ENCODE assay signal across 27 mouse cellular contexts in genomic region chr19:41123009-41123408, GRCm38 (mm10). TPM values are rescaled to one million over a fixed set of nuclear protein-coding genes. Genes with fewer than 3 reads are reported as not detected.
A peak's percentile ranks its signal among the peaks of the same experiment; 100 is the strongest.
DNase-seq lines count a peak whose midpoint lies in the region; ATAC-seq and TF ChIP-seq lines count a peak whose summit lies in the region.
"Had no signal": no experiment of that assay in that cellular context is flagged by ENCODE, and none has a peak within 500 bp of the region (broad histone marks: within the 10 kb centered on the region; RNA-seq: fewer than 3 reads in every experiment).

No protein-coding gene starts in this region.

- H3K9me3 ChIP-seq in forebrain, embryonic 12.5 days, result no peaks in the 10 kb centered on the region
- H3K9me3 ChIP-seq in forebrain, embryonic 16.5 days (ENCODE audit: control insufficient read depth, low read length), result no peaks in the 10 kb centered on the region
- H3K9me3 ChIP-seq in neural tube, embryonic 14.5 days (ENCODE audit: control insufficient read depth, low read length), result no peaks in the 10 kb centered on the region
- no peaks in the 10 kb centered on the region for H3K9me3 ChIP-seq in neural tube, embryonic 15.5 days (replicated peaks)
- H3K9me3 ChIP-seq: embryonic facial prominence, embryonic 13.5 days; embryonic facial prominence, embryonic 15.5 days; forebrain, embryonic 13.5 days; forebrain, embryonic 15.5 days had no signal

- H3K27me3 ChIP-seq in forebrain, embryonic 12.5 days, result peaks cover 6% of the 10 kb centered on the region; the same call in 1 of the 2 replicates
- H3K27me3 ChIP-seq in forebrain, embryonic 16.5 days (replicated peaks; ENCODE audit: control insufficient read depth, insufficient read depth, low read length), result no peaks in the 10 kb centered on the region; the same call in 1 of the 2 replicates
- H3K27me3 ChIP-seq in neural tube, embryonic 14.5 days (ENCODE audit: control insufficient read depth, insufficient read depth, low read length), result no peaks in the 10 kb centered on the region
- no peaks in the 10 kb centered on the region for H3K27me3 ChIP-seq in neural tube, embryonic 15.5 days (replicated peaks)
- H3K27me3 ChIP-seq: embryonic facial prominence, embryonic 13.5 days; embryonic facial prominence, embryonic 15.5 days; forebrain, embryonic 15.5 days had no signal

- 22% methylated on average over 3 of the region's 3 CpGs for WGBS in forebrain, embryonic 12.5 days
- WGBS in forebrain, embryonic 16.5 days, result 17% methylated on average over 3 of the region's 3 CpGs
- 8% methylated on average over 3 of the region's 3 CpGs for WGBS in neural tube, embryonic 14.5 days
- WGBS in neural tube, embryonic 15.5 days, result 4% methylated on average over 3 of the region's 3 CpGs

- H3K27ac ChIP-seq in forebrain, embryonic 12.5 days, result peak overlapping the region; percentile 9; the same call in 1 of the 2 replicates
- H3K27ac ChIP-seq in forebrain, embryonic 16.5 days (ENCODE audit: low read length), result no peak overlapping the region
- peak overlapping the region; percentile 12; the same call in 1 of the 2 replicates for H3K27ac ChIP-seq in neural tube, embryonic 14.5 days (ENCODE audit: low read depth, low read length)
- H3K27ac ChIP-seq in neural tube, embryonic 15.5 days (replicated peaks), result no peak overlapping the region
- H3K27ac ChIP-seq: embryonic facial prominence, embryonic 13.5 days; embryonic facial prominence, embryonic 15.5 days; forebrain, embryonic 13.5 days; forebrain, embryonic 15.5 days had no signal

- peak; percentile 18 for DNase-seq in urinary bladder, postnatal 14 days (ENCODE audit: low spot score)
- DNase-seq in urinary bladder, postnatal 10 days (ENCODE audit: low spot score), result no peak
- peak; percentile 14 for DNase-seq in brain, embryonic 14.5 days (ENCODE audit: low read depth)
- DNase-seq in thymus, postnatal 14 days, result no peak
- DNase-seq: adrenal gland, adult 8-10 months; adrenal gland, postnatal 14 days; adrenal gland, postnatal 36 days; cerebellum, adult 11 months; cerebellum, adult 18-20 months; cerebellum, adult 8-10 months; cerebellum, adult 9-11 months; cerebellum, postnatal 14 days; cerebellum, postnatal 36 days; embryo, embryonic 11 days had no signal

- no peak for ATAC-seq in forebrain, embryonic 12.5 days (ENCODE audit: low FRiP score)
- ATAC-seq in forebrain, embryonic 16.5 days, result no peak
- peak; percentile 56; the same call in 1 of the 2 replicates for ATAC-seq in neural tube, embryonic 14.5 days (ENCODE audit: low read depth)
- no peak for ATAC-seq in neural tube, embryonic 15.5 days (ENCODE audit: low FRiP score)
- ATAC-seq: activated CD4-positive, CD25-positive, alpha-beta regulatory T cell, adult 4 months; forebrain, embryonic 13.5 days; forebrain, embryonic 15.5 days; Patski had no signal

- H3K4me2 ChIP-seq in forebrain, embryonic 12.5 days, result no peak overlapping the region
- H3K4me2 ChIP-seq in forebrain, embryonic 16.5 days (ENCODE audit: low read length), result no peak overlapping the region
- no peak overlapping the region for H3K4me2 ChIP-seq in neural tube, embryonic 14.5 days (ENCODE audit: low read depth, low read length)
- H3K4me2 ChIP-seq in neural tube, embryonic 15.5 days, result no peak overlapping the region
- H3K4me2 ChIP-seq: embryonic facial prominence, embryonic 13.5 days; embryonic facial prominence, embryonic 15.5 days; forebrain, embryonic 13.5 days; forebrain, embryonic 15.5 days had no signal

- no peak for TF ChIP-seq POLR2A in brain, embryonic 14.5 days (IDR thresholded peaks at IDR 0.05; ENCODE audit: borderline replicate concordance, extremely low read depth, insufficient read depth, insufficient read length, poor library complexity, severe bottlenecking)

- H3K4me1 ChIP-seq in forebrain, embryonic 12.5 days, result peaks cover 5% of the 10 kb centered on the region; the same call in 1 of the 2 replicates
- 0 out of 2 replicates have a peak, but pooled peaks cover 2% of the 10 kb centered on the region for H3K4me1 ChIP-seq in forebrain, embryonic 16.5 days (replicated peaks; ENCODE audit: control insufficient read depth, insufficient read depth, low read length)
- peaks cover 5% of the 10 kb centered on the region for H3K4me1 ChIP-seq in neural tube, embryonic 14.5 days (ENCODE audit: control insufficient read depth, insufficient read depth, low read length)
- H3K4me1 ChIP-seq in neural tube, embryonic 15.5 days, result peaks cover 17% of the 10 kb centered on the region
- H3K4me1 ChIP-seq: forebrain, embryonic 15.5 days had no signal

- no peak for TF ChIP-seq CTCF in brain, embryonic 14.5 days (IDR thresholded peaks at IDR 0.05; ENCODE audit: borderline replicate concordance, extremely low read depth, insufficient read depth, insufficient read length)

- H3K36me3 ChIP-seq in forebrain, embryonic 12.5 days (replicated peaks), result no peaks in the 10 kb centered on the region
- H3K36me3 ChIP-seq in forebrain, embryonic 16.5 days (ENCODE audit: control insufficient read depth, insufficient read depth), result no peaks in the 10 kb centered on the region
- H3K36me3 ChIP-seq in neural tube, embryonic 14.5 days (ENCODE audit: control insufficient read depth, insufficient read depth, low read length), result no peaks in the 10 kb centered on the region
- no peaks in the 10 kb centered on the region for H3K36me3 ChIP-seq in neural tube, embryonic 15.5 days
- H3K36me3 ChIP-seq: embryonic facial prominence, embryonic 13.5 days; embryonic facial prominence, embryonic 15.5 days; forebrain, embryonic 15.5 days had no signal

- H3K9ac ChIP-seq in forebrain, embryonic 12.5 days, result no peak overlapping the region
- no peak overlapping the region for H3K9ac ChIP-seq in forebrain, embryonic 16.5 days (replicated peaks; ENCODE audit: low read depth, low read length)
- no peak overlapping the region for H3K9ac ChIP-seq in neural tube, embryonic 14.5 days (replicated peaks; ENCODE audit: low read depth, low read length)
- no peak overlapping the region for H3K9ac ChIP-seq in neural tube, embryonic 15.5 days (replicated peaks)
- H3K9ac ChIP-seq: embryonic facial prominence, embryonic 13.5 days; embryonic facial prominence, embryonic 15.5 days; forebrain, embryonic 13.5 days; forebrain, embryonic 15.5 days had no signal

- H3K4me3 ChIP-seq in forebrain, embryonic 12.5 days (replicated peaks), result no peak overlapping the region
- no peak overlapping the region for H3K4me3 ChIP-seq in forebrain, embryonic 16.5 days (replicated peaks; ENCODE audit: low read length)
- H3K4me3 ChIP-seq in neural tube, embryonic 14.5 days (ENCODE audit: low read depth, low read length), result no peak overlapping the region
- no peak overlapping the region for H3K4me3 ChIP-seq in neural tube, embryonic 15.5 days (replicated peaks)
- H3K4me3 ChIP-seq: embryonic facial prominence, embryonic 13.5 days; embryonic facial prominence, embryonic 15.5 days; erythroblast, embryonic 14.5 days; forebrain, embryonic 13.5 days; forebrain, embryonic 15.5 days had no signal

RNA-seq across cellular contexts. Expression of gene Opalin, which starts 46.1 kb away (rescaled TPM):
- not detected in 2 replicates for polyA plus RNA-seq in forebrain, embryonic 12.5 days (2016; fragmentation: Nextera tagmentation; extraction: Ambion mirVana)
- polyA plus RNA-seq in forebrain, embryonic 16.5 days (2015; fragmentation: Nextera tagmentation; extraction: Ambion mirVana), result not detected in 2 replicates
- 0.07 TPM in 1 of 2 replicates, not detected in the other for polyA plus RNA-seq in neural tube, embryonic 14.5 days (2014; fragmentation: Nextera tagmentation; extraction: Ambion mirVana)
- not detected in 2 replicates for polyA plus RNA-seq in neural tube, embryonic 15.5 days (2015; fragmentation: Nextera tagmentation; extraction: Ambion mirVana)
- polyA plus RNA-seq in brain, embryonic 14.5 days (2012; rRNA removed), result 0.08 TPM in 1 of 2 replicates, not detected in the other
- polyA plus RNA-seq: C2C12; embryonic facial prominence, embryonic 11.5 days; embryonic facial prominence, embryonic 13.5 days; embryonic facial prominence, embryonic 15.5 days; erythroblast, embryonic 14.5 days; forebrain, embryonic 13.5 days; forebrain, embryonic 15.5 days; Patski had no signal

Comparison
In these comparisons a context has a peak if more than half of its experiments do, and no peak if none do; other contexts are left out.
1. H3K27ac ChIP-seq: peak in forebrain, embryonic 12.5 days (single experiment) and neural tube, embryonic 14.5 days (single experiment); none in forebrain, embryonic 16.5 days (single experiment) and neural tube, embryonic 15.5 days (single experiment).
2. DNase-seq: peak in urinary bladder, postnatal 14 days (single experiment) and brain, embryonic 14.5 days (single experiment); none in urinary bladder, postnatal 10 days (single experiment) and thymus, postnatal 14 days (single experiment).